Mouse (Mus musculus) spleen, postnatal 36 days (tissue): ENCODE measurements around the gene Ksr1.
A peak's percentile ranks its signal among the peaks of the same experiment; 100 is the strongest.

ENCODE experiments used
- DNase-seq, 2 experiments: peaks; one replicate each; pipeline ENCODE4 v3.0.0; 2022; ENCODE audit warnings: low spot score in 2 of 2, mixed read lengths in 1 of 2

Gene Ksr1

GRCm38 (mm10) chr11:79125775-79126174 lies 20.4 kb downstream of the Ksr1 start:
- peak in 1 of 2 experiments; percentile 25 for DNase-seq

- DNase-seq: no peak
These were observed 23.7 kb downstream of the Ksr1 start for GRCm38 (mm10) chr11:79122556-79122955.

- DNase-seq: no peak
These were observed 26.1 kb downstream of the Ksr1 start for GRCm38 (mm10) chr11:79120087-79120486.

GRCm38 (mm10) chr11:79118918-79119377 lies 27.3 kb downstream of the Ksr1 start:
- DNase-seq: peak; percentile 23 to 47

GRCm38 (mm10) chr11:79116665-79117064 lies 29.5 kb downstream of the Ksr1 start:
- DNase-seq: no peak

GRCm38 (mm10) chr11:79115659-79116058 lies 30.5 kb downstream of the Ksr1 start:
- DNase-seq: no peak

- no peak for DNase-seq
These were observed 32.1 kb downstream of the Ksr1 start for GRCm38 (mm10) chr11:79114061-79114460.

- no peak for DNase-seq
These were observed 32.8 kb downstream of the Ksr1 start for GRCm38 (mm10) chr11:79113397-79113796.

- DNase-seq: no peak
These were observed 33.5 kb downstream of the Ksr1 start for GRCm38 (mm10) chr11:79112559-79113302.

GRCm38 (mm10) chr11:79111864-79112558 lies 34.2 kb downstream of the Ksr1 start:
- DNase-seq: no peak

- no peak for DNase-seq
These were observed 35.8 kb downstream of the Ksr1 start for GRCm38 (mm10) chr11:79110446-79110845.

- DNase-seq: no peak
These were observed 38.3 kb downstream of the Ksr1 start for GRCm38 (mm10) chr11:79107934-79108333.

- DNase-seq: no peak
These were observed 41.2 kb downstream of the Ksr1 start for GRCm38 (mm10) chr11:79104998-79105397.

GRCm38 (mm10) chr11:79104538-79104937 lies 41.7 kb downstream of the Ksr1 start:
- no peak for DNase-seq

- no peak for DNase-seq
These were observed 42.1 kb downstream of the Ksr1 start for GRCm38 (mm10) chr11:79104096-79104495.

GRCm38 (mm10) chr11:79103461-79103869 lies 42.7 kb downstream of the Ksr1 start:
- peak; percentile 33 to 39 for DNase-seq

- no peak for DNase-seq
These were observed 43.9 kb downstream of the Ksr1 start for GRCm38 (mm10) chr11:79102280-79102679.

GRCm38 (mm10) chr11:79101568-79101967 lies 44.6 kb downstream of the Ksr1 start:
- no peak for DNase-seq

- no peak for DNase-seq
These were observed 47.2 kb downstream of the Ksr1 start for GRCm38 (mm10) chr11:79099032-79099431.

GRCm38 (mm10) chr11:79097736-79098135 lies 48.5 kb downstream of the Ksr1 start:
- DNase-seq: no peak

- no peak for DNase-seq
These were observed 49.5 kb downstream of the Ksr1 start for GRCm38 (mm10) chr11:79096673-79097072.

- no peak for DNase-seq
These were observed 50.5 kb downstream of the Ksr1 start for GRCm38 (mm10) chr11:79095713-79096112.

- DNase-seq: no peak
These were observed 51.5 kb downstream of the Ksr1 start for GRCm38 (mm10) chr11:79094727-79095126.
